Mouse (Mus musculus): ENCODE measurements around the gene Rab1b. TPM values are rescaled to one million over a fixed set of nuclear protein-coding genes. Genes with fewer than 3 reads are reported as not detected.
"Not testable (repeated sequence)": the region's sequence is repeated elsewhere in the genome, so short reads cannot be mapped to it uniquely, and the experiment has no call there.

Gene Rab1b
- polyA plus RNA-seq (2012; rRNA removed) = 246 and 280 TPM in 2 replicates

- Histone ChIP-seq H3K36me3 (ENCODE audit: control insufficient read depth, insufficient read depth, low read length) (no peaks in the 10 kb centered on the region), H3K4me3 (ENCODE audit: insufficient read depth, low read depth, low read length) (peak within 1 kb of the TSS; percentile 97), H3K27ac (ENCODE audit: insufficient read depth, low read depth, low read length) (peak within 1 kb of the TSS; percentile 99), H3K27me3 (replicated peaks; ENCODE audit: control insufficient read depth, insufficient read depth, low read length) (no peaks in the 10 kb centered on the region), H3K4me1 (ENCODE audit: control insufficient read depth, insufficient read depth, low read length) (peaks cover 17% of the 10 kb centered on the region; the same call in 1 of the 2 replicates)
- 2% methylated on average over 46 of the region's 46 CpGs for WGBS
- DNase-seq = peak; percentile 99
- no peak for TF ChIP-seq CTCF (conservative IDR thresholded peaks at IDR 0.05; ENCODE audit: insufficient read depth, insufficient read length, low read depth, low read length)
- TF ChIP-seq POLR2A (IDR thresholded peaks at IDR 0.05; ENCODE audit: low read depth, low read length) = peak; percentile 72
Observed at GRCm38 (mm10) chr19:5106731-5107191, at the start of gene Rab1b. Gene Rab1b (minus strand): TSS chr19:5107072.

GRCm38 (mm10) chr19:5152261-5152660 lies 45.4 kb upstream of the Rab1b start:
- Histone ChIP-seq H3K27me3 (replicated peaks; ENCODE audit: control insufficient read depth, insufficient read depth, low read length) (no peaks in the 10 kb centered on the region), H3K4me3 (ENCODE audit: insufficient read depth, low read depth, low read length) (no peak overlapping the region), H3K27ac (ENCODE audit: insufficient read depth, low read depth, low read length) (no peak overlapping the region), H3K4me1 (ENCODE audit: control insufficient read depth, insufficient read depth, low read length) (no peaks in the 10 kb centered on the region), H3K36me3 (ENCODE audit: control insufficient read depth, insufficient read depth, low read length) (no peaks in the 10 kb centered on the region)
- 90% methylated on average over 6 of the region's 6 CpGs for WGBS
- no peak for TF ChIP-seq POLR2A (IDR thresholded peaks at IDR 0.05; ENCODE audit: low read depth, low read length)
- no peak for TF ChIP-seq CTCF (conservative IDR thresholded peaks at IDR 0.05; ENCODE audit: insufficient read depth, insufficient read length, low read depth, low read length)
- no peak for DNase-seq

DNA sequence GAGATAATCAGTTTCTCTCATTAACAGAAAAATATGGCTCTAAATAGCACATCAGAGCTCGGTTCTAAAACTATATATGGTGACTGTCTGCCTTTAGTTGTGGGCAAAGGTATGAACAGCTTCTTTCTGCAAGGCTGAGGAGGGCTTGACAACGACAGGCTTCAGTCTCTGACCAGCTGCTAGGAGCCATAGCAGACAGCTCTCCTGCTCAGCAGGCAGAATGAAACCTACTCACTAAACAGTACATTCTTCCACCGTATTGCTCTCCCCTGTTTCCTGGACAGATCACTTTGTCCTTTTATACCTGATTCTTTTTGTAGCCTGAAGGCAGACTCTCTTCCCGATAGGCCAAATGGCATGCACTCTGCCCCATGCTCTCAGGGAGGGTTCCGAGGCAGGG lies 44.9 kb upstream of the Rab1b start:
- 92% methylated on average over 5 of the region's 5 CpGs for WGBS

GRCm38 (mm10) chr19:5151331-5151730 lies 44.5 kb upstream of the Rab1b start:
- H3K27ac ChIP-seq (ENCODE audit: insufficient read depth, low read depth, low read length) = no peak overlapping the region
- no peaks in the 10 kb centered on the region for H3K4me1 ChIP-seq (ENCODE audit: control insufficient read depth, insufficient read depth, low read length)
- H3K27me3 ChIP-seq (replicated peaks; ENCODE audit: control insufficient read depth, insufficient read depth, low read length) = no peaks in the 10 kb centered on the region
- no peaks in the 10 kb centered on the region for H3K36me3 ChIP-seq (ENCODE audit: control insufficient read depth, insufficient read depth, low read length)
- peak; percentile 59 for DNase-seq
- TF ChIP-seq CTCF (conservative IDR thresholded peaks at IDR 0.05; ENCODE audit: insufficient read depth, insufficient read length, low read depth, low read length) = peak; percentile 62
- no peak for TF ChIP-seq POLR2A (IDR thresholded peaks at IDR 0.05; ENCODE audit: low read depth, low read length)
- WGBS = 39% methylated on average over 3 of the region's 3 CpGs
- H3K4me3 ChIP-seq (ENCODE audit: insufficient read depth, low read depth, low read length) = no peak overlapping the region

More for the DNA sequence above, 44.9 kb upstream of the Rab1b start:
- Histone ChIP-seq H3K27me3 (replicated peaks; ENCODE audit: control insufficient read depth, insufficient read depth, low read length) (no peaks in the 10 kb centered on the region), H3K27ac (ENCODE audit: insufficient read depth, low read depth, low read length) (no peak overlapping the region), H3K4me3 (ENCODE audit: insufficient read depth, low read depth, low read length) (no peak overlapping the region), H3K36me3 (ENCODE audit: control insufficient read depth, insufficient read depth, low read length) (no peaks in the 10 kb centered on the region), H3K4me1 (ENCODE audit: control insufficient read depth, insufficient read depth, low read length) (no peaks in the 10 kb centered on the region)
- DNase-seq = no peak
- no peak for TF ChIP-seq POLR2A (IDR thresholded peaks at IDR 0.05; ENCODE audit: low read depth, low read length)
- TF ChIP-seq CTCF (conservative IDR thresholded peaks at IDR 0.05; ENCODE audit: insufficient read depth, insufficient read length, low read depth, low read length) = no peak

DNA sequence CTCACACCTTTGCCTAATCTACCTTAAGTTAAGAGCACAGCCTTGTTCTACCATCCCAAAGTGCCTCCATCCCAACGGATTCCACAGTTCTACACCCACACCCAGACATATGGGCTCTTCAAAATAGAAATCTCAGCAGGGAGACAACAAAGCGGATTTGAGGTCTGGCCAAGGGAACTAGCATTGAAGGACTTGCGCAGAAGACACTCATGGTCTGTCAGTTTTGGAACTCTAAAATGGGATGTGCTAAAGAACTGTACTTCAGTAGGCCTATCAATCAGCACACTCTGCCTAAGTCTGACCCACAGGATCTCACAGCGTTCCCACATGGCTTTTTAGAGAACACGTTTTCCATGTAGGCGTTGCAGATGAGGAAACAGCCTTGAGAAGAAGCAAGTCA lies 43.5 kb upstream of the Rab1b start:
- H3K36me3 ChIP-seq (ENCODE audit: control insufficient read depth, insufficient read depth, low read length) = no peaks in the 10 kb centered on the region
- no peaks in the 10 kb centered on the region for H3K27me3 ChIP-seq (replicated peaks; ENCODE audit: control insufficient read depth, insufficient read depth, low read length)
- H3K4me3 ChIP-seq (ENCODE audit: insufficient read depth, low read depth, low read length) = no peak overlapping the region
- H3K27ac ChIP-seq (ENCODE audit: insufficient read depth, low read depth, low read length) = no peak overlapping the region
- no peak for TF ChIP-seq CTCF (conservative IDR thresholded peaks at IDR 0.05; ENCODE audit: insufficient read depth, insufficient read length, low read depth, low read length)
- TF ChIP-seq POLR2A (IDR thresholded peaks at IDR 0.05; ENCODE audit: low read depth, low read length) = no peak
- H3K4me1 ChIP-seq (ENCODE audit: control insufficient read depth, insufficient read depth, low read length) = no peaks in the 10 kb centered on the region
- no peak for DNase-seq
- WGBS = 97% methylated on average over 6 of the region's 6 CpGs

- not testable (repeated sequence) for H3K36me3 ChIP-seq (ENCODE audit: control insufficient read depth, insufficient read depth, low read length); H3K27me3 ChIP-seq (replicated peaks; ENCODE audit: control insufficient read depth, insufficient read depth, low read length)
- 73% methylated on average over 5 of the region's 6 CpGs for WGBS
Observed at GRCm38 (mm10) chr19:5149041-5149440, 42.2 kb upstream of the Rab1b start.

GRCm38 (mm10) chr19:5139640-5140039 lies 32.8 kb upstream of the Rab1b start:
- Histone ChIP-seq H3K4me1 (ENCODE audit: control insufficient read depth, insufficient read depth, low read length) (no peaks in the 10 kb centered on the region), H3K36me3 (ENCODE audit: control insufficient read depth, insufficient read depth, low read length) (no peaks in the 10 kb centered on the region), H3K27ac (ENCODE audit: insufficient read depth, low read depth, low read length) (no peak overlapping the region), H3K4me3 (ENCODE audit: insufficient read depth, low read depth, low read length) (no peak overlapping the region), H3K27me3 (replicated peaks; ENCODE audit: control insufficient read depth, insufficient read depth, low read length) (no peaks in the 10 kb centered on the region)
- TF ChIP-seq POLR2A (IDR thresholded peaks at IDR 0.05; ENCODE audit: low read depth, low read length) = no peak
- TF ChIP-seq CTCF (conservative IDR thresholded peaks at IDR 0.05; ENCODE audit: insufficient read depth, insufficient read length, low read depth, low read length) = peak; percentile 34
- WGBS = 10% methylated on average over 2 of the region's 2 CpGs
- peak; percentile 74 for DNase-seq

More at GRCm38 (mm10) chr19:5149041-5149440, 42.2 kb upstream of the Rab1b start:
- not testable (repeated sequence) for H3K27ac ChIP-seq (ENCODE audit: insufficient read depth, low read depth, low read length); H3K4me3 ChIP-seq (ENCODE audit: insufficient read depth, low read depth, low read length); DNase-seq; H3K4me1 ChIP-seq (ENCODE audit: control insufficient read depth, insufficient read depth, low read length)

Measured in kidney, adult 2 months (tissue).